Mouse (Mus musculus): ENCODE measurements at regions not wholly inside any gene's neighbourhood (a gene's known extent, or its start where the extent isn't known, plus 50 kb on each side); places are given as distances from the start of the nearest gene placed in this dataset. TPM values are rescaled to one million over a fixed set of nuclear protein-coding genes. Genes with fewer than 3 reads are reported as not detected.
A peak's percentile ranks its signal among the peaks of the same experiment; 100 is the strongest.

DNA sequence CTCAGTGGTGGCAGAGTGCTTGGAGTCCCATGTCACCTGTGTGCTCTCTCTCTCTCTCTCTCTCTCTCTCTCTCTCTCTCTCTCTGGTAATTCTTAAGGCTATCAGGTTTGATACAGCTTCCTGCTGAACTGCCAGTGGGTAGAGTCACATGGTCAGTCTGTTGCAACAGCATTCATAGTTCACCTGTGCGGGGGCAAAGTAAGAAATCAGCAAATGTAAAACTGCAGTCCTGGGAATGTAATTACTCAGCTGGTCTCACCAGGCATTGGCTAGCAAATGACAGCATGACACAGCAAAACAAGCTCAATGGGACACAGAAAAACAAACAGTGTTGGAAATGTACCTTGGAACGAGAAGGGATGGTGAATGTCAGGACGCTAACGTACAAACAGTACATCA is 422.7 kb downstream of the Ppargc1a start:
- no peak for DNase-seq (ENCODE audit: low spot score in 2 of 2)

DNA sequence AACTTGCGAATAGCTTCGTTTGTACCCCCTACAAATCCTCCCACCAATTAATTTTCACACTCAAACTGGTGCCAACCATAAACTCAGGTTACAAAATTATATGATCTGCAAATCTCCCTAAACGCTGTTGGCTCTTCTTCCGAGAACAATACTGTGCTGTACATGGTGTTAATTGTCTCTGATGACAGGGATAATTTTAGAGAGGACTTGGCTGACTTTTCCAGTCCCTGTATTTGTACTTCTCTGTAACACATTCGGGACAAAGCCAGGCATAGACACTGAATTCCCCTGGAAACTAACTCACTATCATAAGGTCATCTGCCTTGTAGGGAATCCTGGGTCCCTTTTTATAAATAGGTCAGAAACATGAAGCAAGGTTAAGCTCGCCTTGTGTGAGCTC is 442.4 kb downstream of the Ppargc1a start:
- no peak for DNase-seq (ENCODE audit: low spot score in 2 of 2)

DNA sequence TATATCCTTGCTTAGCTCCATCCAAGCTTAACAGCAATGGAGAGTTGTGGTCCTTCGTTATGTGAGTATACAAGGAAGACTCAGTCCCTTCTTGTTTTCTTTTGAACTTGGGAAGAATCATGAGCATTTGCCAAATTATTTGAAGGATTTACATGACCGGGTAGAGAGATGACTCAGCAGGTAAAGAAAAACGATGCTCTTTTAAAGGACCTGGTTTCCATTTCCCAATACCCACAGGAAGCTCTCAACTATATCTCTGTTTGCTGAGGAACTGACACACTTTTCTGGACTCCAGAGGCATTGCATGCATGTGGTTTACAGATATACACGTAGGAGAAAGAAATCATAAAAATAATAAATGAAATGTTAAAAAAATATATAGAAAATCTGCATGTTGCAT is 457.5 kb downstream of the Ppargc1a start:
- DNase-seq (ENCODE audit: low spot score in 2 of 2), result no peak

DNA sequence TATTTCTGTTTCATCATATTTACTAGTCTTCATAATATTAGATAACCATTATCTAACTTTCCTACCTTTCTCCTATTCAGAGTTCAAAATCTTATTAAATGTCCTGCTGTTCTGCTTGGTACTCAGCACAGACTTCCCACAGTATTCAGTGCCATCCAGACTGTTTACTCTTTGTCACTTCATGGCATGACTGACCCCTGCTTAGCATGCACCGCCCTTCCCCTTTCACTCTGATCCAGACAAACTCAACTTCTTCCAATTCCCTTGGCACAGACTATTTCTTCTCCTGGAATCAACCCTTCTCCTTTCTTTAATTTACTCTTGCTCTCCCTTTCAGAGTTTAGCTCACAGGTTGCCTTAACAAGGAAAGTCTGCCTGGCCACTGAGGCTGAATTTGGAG is 458.8 kb downstream of the Ppargc1a start:
- no peak for DNase-seq (ENCODE audit: low spot score in 2 of 2)

DNA sequence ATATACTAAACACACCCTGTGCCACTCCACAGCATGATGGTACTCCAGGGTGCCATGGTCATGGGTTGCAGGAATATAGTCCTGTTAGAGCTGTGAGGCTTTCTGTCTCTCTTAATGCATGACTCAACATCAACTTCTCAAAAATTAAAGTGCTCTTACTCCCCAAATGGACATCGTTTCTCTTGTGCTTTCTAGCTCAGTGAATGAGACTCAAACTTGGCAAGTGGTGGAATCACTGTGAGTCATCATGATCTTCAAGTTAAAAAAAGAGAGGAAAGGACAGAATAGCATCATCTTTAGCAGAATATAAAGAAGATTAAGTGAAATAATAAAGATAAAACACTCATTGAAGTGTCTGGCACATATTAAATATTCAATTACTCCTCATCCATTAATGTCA is 459.3 kb downstream of the Ppargc1a start:
- DNase-seq (ENCODE audit: low spot score in 2 of 2), result no peak

DNA sequence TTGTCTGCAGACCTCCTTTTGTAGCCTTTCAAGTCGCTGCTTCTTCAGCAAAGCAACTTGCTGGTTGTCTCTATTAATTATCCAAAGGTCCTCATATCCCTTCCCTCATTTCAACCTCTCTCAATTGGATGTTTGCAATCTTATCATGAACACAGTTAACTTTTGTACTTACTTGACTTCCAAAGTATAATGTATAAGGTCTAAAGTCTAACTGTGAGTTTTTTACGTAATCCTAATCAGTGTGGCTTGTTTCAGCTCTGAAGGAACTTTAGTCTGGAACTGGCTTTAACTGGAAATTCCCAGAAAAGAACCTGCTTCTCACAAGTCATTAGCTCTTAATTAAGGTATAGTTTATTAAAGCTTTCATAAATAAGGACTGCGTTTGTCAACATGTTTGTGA is 467.6 kb downstream of the Ppargc1a start:
- no peak for DNase-seq (ENCODE audit: low spot score in 2 of 2)

DNA sequence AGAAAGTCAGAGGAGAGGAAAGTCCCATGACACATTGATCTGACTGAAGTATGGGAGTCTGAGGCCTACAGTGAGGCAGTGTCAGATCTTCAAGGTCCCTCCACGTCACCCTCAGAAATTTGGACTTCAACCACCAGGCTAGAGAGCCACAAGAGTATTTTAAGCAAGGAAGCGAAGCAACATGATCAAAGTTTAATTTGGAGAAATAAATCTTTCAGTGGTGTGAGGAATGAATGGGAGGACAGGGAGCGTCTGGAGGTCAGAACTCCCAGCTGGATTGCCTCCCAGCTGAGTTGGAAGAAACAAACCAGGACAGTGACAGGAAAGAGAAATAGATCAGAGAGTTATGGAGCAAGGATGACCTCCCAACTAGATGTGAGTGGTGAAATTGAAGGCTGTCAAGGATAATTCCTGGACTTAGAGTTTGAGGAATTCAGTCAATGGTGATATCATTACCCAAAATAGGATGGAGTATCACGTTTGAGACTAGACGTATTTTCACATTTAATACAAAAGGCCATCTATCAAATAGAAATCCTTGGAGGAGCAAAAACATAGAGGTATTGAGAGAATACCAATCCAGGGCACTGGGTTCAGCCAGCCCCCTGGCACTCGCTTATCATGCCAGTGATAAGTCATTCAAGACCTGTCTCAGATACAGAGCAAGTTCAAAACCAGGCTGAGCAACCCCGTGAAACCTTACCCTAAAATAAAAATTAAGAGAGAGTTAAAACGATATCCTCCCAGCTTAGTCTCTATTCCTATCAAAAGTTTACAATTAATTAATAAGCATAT is 494.7 kb downstream of the Ppargc1a start:
- no peak for DNase-seq (ENCODE audit: low spot score in 2 of 2)

DNA sequence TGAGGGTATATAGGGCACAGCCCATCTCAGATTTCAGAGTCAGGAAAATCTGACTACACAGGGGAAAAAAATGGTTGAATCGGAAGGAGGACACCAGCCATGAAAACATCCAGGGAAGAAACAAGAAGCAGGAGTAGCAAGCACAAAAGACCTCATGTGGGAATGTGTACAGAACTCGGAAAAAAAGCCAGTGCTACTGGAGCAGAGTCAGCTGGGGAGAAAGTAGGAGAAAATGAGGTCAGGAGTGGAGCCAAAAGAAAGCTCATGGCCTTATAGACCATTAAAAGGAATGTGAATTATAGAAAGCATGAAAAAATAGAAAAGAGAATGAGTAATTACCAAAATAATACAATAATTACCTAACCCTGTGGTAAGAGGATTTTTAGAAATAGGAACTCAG is 495.4 kb downstream of the Ppargc1a start:
- DNase-seq (ENCODE audit: low spot score in 2 of 2), result no peak

DNA sequence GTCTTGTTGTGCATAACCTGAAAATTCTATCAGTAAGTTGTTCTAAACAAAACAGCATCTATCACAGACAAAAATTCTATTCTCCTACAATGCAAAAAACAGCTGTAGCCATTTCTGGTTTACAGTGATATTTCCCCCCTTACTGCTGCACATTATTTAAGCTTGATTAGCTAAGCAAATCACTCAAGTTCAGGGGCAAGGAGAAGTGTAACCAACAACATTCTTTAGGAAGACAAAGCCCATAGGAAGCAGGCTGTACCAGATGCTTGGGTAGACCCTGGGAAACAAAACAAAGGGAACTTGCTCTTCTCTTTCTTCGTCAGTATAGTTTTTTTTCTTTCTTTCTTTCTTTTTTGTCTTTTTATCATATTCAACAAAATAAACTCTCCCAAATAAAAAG is 497.9 kb downstream of the Ppargc1a start:
- DNase-seq (ENCODE audit: low spot score in 2 of 2), result no peak

DNA sequence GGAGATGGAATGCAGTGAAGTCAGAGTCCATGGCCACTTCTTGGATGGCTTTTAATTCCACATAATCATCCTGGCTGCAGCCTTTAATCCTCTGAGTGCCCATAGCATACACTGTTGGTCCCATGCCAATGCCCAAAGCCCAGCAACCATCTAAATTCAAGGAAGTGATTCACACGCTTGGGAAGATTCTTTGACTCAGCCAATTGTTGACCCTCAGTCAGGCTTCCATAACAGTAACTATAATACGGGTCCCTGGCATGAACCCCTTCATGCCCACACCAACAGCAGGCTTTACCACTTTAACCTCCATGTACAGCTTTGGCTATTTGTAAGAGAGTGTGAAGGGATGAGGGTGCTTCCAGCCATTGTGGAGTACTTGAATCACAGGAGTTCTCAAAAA is 521.7 kb downstream of the Ppargc1a start:
- DNase-seq (ENCODE audit: low spot score in 2 of 2), result no peak

DNA sequence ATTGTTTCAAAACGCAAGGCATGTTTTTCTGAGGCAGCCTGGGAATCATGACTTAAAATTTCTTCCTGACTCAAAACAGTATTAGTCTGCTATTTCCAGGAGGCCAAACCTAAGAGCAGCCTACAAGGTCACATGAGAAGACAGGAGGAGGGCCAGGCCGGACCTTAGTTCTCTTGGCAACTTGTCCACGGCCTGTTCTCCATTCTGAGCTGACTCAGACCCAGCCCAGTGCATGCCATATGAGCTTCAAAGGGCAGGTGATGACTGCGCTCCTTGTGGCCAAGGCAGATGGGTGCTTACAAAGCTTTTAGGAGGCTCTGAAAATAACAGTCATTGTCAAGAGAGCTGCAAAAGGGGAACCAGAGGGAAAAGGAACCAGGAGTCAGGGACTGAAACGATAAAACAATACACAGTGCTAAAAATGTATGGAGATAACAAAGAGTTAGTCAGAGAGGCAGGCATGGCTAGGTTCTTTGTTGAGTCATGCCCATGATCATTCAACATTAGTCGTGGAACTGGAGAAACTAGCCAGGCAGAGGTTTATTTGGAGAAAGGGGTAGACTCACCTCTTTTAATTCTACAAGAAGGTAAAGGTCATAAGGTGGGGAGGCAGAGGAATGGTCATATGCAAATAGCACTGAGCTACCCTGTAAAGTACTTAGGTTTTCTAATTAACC is 525.8 kb downstream of the Ppargc1a start:
- no peak for DNase-seq (ENCODE audit: low spot score in 2 of 2)

DNA sequence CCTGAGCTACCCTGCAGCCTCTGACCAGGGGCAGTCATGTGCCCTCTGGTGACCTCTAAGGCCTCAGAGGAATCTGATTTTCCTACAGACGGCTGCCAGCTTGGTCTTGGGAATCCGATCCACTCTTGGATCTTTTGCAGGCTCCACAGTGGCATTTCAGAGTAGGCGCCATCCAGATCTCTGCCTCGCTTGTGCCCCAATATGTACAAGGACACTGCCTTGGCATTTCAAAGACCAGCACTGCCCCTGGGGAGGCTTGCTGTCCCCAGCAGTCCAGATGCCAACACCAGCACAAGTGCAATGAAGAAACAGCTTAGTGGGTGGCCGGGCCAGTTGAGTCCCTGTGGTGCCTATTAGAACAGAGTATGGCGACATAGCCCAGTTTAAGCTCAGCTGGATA is 526.6 kb downstream of the Ppargc1a start:
- peak in 1 of 2 experiments; percentile 5 for DNase-seq (ENCODE audit: low spot score in 2 of 2)

DNA sequence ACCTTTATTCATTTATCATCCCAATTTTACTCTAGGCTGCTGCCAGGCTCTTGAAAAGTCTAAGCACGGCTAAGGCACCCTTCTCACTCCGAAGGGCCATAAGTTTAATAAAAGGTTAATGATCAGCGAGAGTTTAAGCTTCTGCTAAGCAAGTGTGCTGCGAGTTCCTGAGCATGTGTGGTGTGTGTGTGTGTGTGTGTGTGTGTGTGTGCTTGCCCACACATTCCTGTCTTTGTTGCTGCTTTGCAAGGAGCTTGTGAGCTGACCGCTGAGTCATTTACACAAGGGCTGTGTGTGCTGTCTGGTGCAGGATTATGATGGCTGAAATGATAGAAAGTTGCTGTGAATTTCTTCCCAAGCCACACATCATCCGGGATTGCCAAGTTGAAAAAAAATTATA is 527.1 kb downstream of the Ppargc1a start:
- no peak for DNase-seq (ENCODE audit: low spot score in 2 of 2)

DNA sequence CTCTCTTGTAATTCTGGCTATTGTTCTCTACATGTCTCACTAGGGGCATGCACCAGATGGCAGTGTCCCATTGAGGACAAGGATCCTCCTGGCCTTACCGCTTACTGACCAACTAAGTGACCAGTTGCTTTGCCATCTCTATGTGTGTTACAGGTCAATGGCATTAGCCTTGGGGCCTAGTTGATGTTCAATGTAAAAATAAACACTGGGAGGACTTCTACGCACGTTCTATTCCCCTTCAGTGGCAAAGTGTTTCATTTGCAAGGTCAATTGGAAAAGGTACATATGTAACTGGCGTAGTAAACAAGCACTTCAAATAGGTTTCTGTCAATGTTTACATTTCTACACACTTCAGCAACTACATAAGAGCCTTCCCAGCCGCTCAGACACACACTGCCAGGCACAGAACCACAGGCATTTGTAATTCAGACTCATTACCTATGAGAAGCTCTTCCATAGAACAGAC is 527.8 kb downstream of the Ppargc1a start:
- DNase-seq (ENCODE audit: low spot score in 2 of 2), result no peak

DNA sequence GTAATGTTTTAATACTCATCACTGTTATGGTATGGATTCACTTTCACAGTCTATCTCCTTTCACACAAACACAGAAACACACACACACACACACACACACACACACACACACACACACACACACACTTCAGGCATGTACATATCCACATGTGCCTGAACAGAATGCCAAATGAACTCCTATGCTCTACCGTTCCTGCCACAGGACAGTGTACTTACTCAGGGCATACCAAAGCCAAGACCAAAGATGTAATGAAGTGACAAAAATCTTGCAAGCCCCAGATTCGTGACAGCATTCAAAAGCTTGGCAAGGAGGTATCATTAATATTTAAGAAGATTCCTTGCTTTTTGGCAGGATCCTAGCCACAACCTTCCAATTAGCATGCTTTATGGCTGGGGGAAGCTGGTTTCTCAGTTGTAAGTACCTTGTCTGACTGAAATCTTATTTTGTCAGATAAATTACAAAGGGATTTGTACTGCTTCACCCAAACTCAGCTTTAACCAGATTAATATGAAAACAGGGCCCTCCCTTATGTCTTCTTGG is 531.0 kb downstream of the Ppargc1a start:
- DNase-seq (ENCODE audit: low spot score in 2 of 2), result no peak

DNA sequence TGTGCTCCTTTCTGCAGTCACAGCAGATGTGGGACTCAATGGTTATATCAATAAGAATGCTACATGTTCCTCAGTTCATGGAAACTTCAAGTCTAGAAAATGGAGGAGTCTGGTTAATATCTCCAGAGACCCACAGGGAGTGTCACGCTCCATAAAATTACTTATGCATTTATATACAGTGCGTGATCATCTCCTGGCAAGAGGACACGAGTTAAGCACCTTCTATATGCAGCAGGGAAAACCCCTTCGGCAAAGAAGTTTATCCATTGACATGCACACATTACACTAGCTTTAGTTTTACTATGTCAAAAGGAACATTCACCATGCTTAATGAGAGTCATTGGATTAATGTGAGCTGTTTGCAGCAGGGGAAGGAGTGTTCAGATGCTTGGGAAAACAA is 538.6 kb downstream of the Ppargc1a start:
- DNase-seq (ENCODE audit: low spot score in 2 of 2), result no peak

DNA sequence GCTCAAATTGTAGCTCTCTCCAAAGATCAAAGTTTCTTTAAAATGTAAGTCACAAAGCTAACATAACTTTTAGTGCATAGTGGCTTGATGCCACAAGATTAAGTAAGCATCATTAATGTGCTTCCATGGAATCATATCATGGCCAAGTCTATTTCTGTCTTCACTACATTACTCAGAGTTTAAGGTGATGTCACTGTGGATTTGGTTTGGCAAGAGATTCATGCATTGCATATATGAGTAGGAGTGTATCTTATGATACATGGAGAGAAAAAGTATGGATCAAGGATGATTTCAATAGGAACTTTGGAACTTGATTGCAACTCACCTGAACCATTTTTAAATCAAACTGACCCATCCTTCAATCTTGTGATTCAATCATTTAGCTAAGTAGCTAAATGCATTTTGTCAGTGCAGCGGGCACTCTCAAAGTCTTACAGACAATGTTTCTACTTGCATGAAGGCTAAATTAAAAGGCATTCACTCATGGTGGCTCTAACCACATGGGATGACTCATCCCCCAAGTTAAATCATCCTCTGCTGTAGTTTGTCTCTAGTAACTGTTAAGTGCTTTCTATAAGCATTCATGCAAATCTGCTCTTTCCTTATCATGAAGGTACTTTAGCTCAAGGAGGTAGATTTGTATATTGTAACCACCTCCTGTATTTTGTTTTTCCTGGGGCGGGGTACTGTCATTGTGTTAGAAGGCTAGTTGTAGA is 576.5 kb downstream of the Ppargc1a start:
- no peak for DNase-seq (ENCODE audit: low spot score in 2 of 2)

Small RNAs in the stretch of these regions (microRNA-seq; reads per million reads assigned to microRNA genes)
- gene Gm44377, result not detected

All from adrenal gland, postnatal 4 days (tissue).